Comparison of ENCODE assay signal across 15 mouse cellular contexts in genomic region chr7:19432475-19432874, GRCm38 (mm10). TPM values are rescaled to one million over a fixed set of nuclear protein-coding genes. Genes with fewer than 3 reads are reported as not detected.
DNase-seq lines count a peak whose midpoint lies in the region; ATAC-seq and TF ChIP-seq lines count a peak whose summit lies in the region.
"Had no signal": no experiment of that assay in that cellular context is flagged by ENCODE, and none has a peak within 500 bp of the region (broad histone marks: within the 10 kb centered on the region; RNA-seq: fewer than 3 reads in every experiment).

No protein-coding gene starts in this region.

- no peak for ATAC-seq in hindbrain, postnatal 0 days
- no peak for ATAC-seq in lung, postnatal 0 days
- 0 out of 2 replicates have a peak, but pooled peaks have one; percentile 30 for ATAC-seq in granulocyte monocyte progenitor cell, adult 5-6 weeks (replicated peaks; ENCODE audit: poor library complexity, severe bottlenecking)
- ATAC-seq: intestine, embryonic 15.5 days had no signal

- WGBS in hindbrain, postnatal 0 days: 98% methylated on average over 2 of the region's 2 CpGs
- WGBS in hindbrain, embryonic 10.5 days: 91% methylated on average over 2 of the region's 2 CpGs
- 90% methylated on average over 2 of the region's 2 CpGs for WGBS in lung, postnatal 0 days

- H3K27ac ChIP-seq in hindbrain, postnatal 0 days: no peak overlapping the region
- H3K27ac ChIP-seq in hindbrain, embryonic 10.5 days: no peak overlapping the region
- H3K27ac ChIP-seq in lung, postnatal 0 days (ENCODE audit: low read length): no peak overlapping the region
- H3K27ac ChIP-seq: intestine, embryonic 15.5 days had no signal

- TF ChIP-seq EP300 in lung, postnatal 0 days (IDR thresholded peaks at IDR 0.05): no peak

- no peaks in the 10 kb centered on the region for H3K27me3 ChIP-seq in hindbrain, postnatal 0 days (ENCODE audit: insufficient read depth, low read length)
- H3K27me3 ChIP-seq in hindbrain, embryonic 10.5 days (ENCODE audit: insufficient read depth, poor library complexity, severe bottlenecking): no peaks in the 10 kb centered on the region
- H3K27me3 ChIP-seq in lung, postnatal 0 days (replicated peaks; ENCODE audit: insufficient read depth, low read length): no peaks in the 10 kb centered on the region
- H3K27me3 ChIP-seq: intestine, embryonic 15.5 days had no signal

- H3K4me2 ChIP-seq in hindbrain, postnatal 0 days (ENCODE audit: low read depth, low read length): no peak overlapping the region
- H3K4me2 ChIP-seq in lung, postnatal 0 days (replicated peaks; ENCODE audit: low read depth, low read length): no peak overlapping the region
- H3K4me2 ChIP-seq: intestine, embryonic 15.5 days; midbrain, embryonic 11.5 days had no signal

- H3K4me3 ChIP-seq in hindbrain, postnatal 0 days (ENCODE audit: low read length): no peak overlapping the region
- no peak overlapping the region for H3K4me3 ChIP-seq in hindbrain, embryonic 10.5 days
- no peak overlapping the region for H3K4me3 ChIP-seq in lung, postnatal 0 days (ENCODE audit: low read depth, low read length)
- H3K4me3 ChIP-seq: intestine, embryonic 15.5 days had no signal

- H3K36me3 ChIP-seq in hindbrain, postnatal 0 days (ENCODE audit: insufficient read depth, low read length): peaks cover 80% of the 10 kb centered on the region
- peaks cover 100% of the 10 kb centered on the region for H3K36me3 ChIP-seq in hindbrain, embryonic 10.5 days
- peaks cover 76% of the 10 kb centered on the region for H3K36me3 ChIP-seq in lung, postnatal 0 days (ENCODE audit: insufficient read depth, low read length)

- no peaks in the 10 kb centered on the region for H3K4me1 ChIP-seq in hindbrain, postnatal 0 days (ENCODE audit: insufficient read depth, low read length)
- H3K4me1 ChIP-seq in hindbrain, embryonic 10.5 days (replicated peaks): peaks cover 4% of the 10 kb centered on the region; the same call in 1 of the 2 replicates
- no peaks in the 10 kb centered on the region for H3K4me1 ChIP-seq in lung, postnatal 0 days (ENCODE audit: insufficient read depth, low read depth, low read length)
- H3K4me1 ChIP-seq: intestine, embryonic 15.5 days had no signal

- H3K9me3 ChIP-seq in hindbrain, postnatal 0 days (ENCODE audit: low read length): no peaks in the 10 kb centered on the region
- peaks cover 13% of the 10 kb centered on the region; the same call in 1 of the 2 replicates for H3K9me3 ChIP-seq in hindbrain, embryonic 10.5 days
- no peaks in the 10 kb centered on the region for H3K9me3 ChIP-seq in lung, postnatal 0 days (ENCODE audit: low read length)
- H3K9me3 ChIP-seq: intestine, embryonic 15.5 days had no signal

- no peak overlapping the region for H3K9ac ChIP-seq in hindbrain, postnatal 0 days (replicated peaks; ENCODE audit: low read length)
- no peak overlapping the region for H3K9ac ChIP-seq in lung, postnatal 0 days (replicated peaks; ENCODE audit: low read depth)
- H3K9ac ChIP-seq: intestine, embryonic 15.5 days had no signal

- TF ChIP-seq CTCF in hindbrain, postnatal 0 days (IDR thresholded peaks at IDR 0.05; ENCODE audit: low read depth): peak; percentile 50
- TF ChIP-seq CTCF in lung, postnatal 0 days (IDR thresholded peaks at IDR 0.05): peak; percentile 53

- no peak for DNase-seq in hindbrain, postnatal 0 days (ENCODE audit: low spot score)
- no peak for DNase-seq in hindbrain, embryonic 10.5 days (ENCODE audit: low spot score)
- no peak for DNase-seq in lung, postnatal 0 days (ENCODE audit: low spot score)
- no peak for DNase-seq in lung, postnatal 4 days
- peak; percentile 56 for DNase-seq in ES-CJ7 (ENCODE audit: low read depth, low spot score)
- no peak for DNase-seq in ovary, postnatal 36 days (ENCODE audit: low spot score)
- DNase-seq: adrenal gland, postnatal 25 days; cerebellum, adult 11 months; embryo, embryonic 11 days; heart, adult 18-20 months had no signal

RNA-seq across cellular contexts. Expression of gene Mark4, which starts 26.1 kb away (rescaled TPM):
- total RNA-seq in hindbrain, postnatal 0 days (2014; rRNA removed): 60.3 and 60.5 TPM in 2 replicates
- 16.2 and 18.1 TPM in 2 replicates for polyA plus RNA-seq in hindbrain, postnatal 0 days (2015; fragmentation: Nextera tagmentation; extraction: Ambion mirVana)
- polyA plus RNA-seq in hindbrain, embryonic 10.5 days (2016; fragmentation: Nextera tagmentation; extraction: Ambion mirVana): 9.3 and 13.6 TPM in 2 replicates
- 7.4 and 7.9 TPM in 2 replicates for polyA plus RNA-seq in lung, postnatal 0 days (2015; fragmentation: Nextera tagmentation; extraction: Ambion mirVana)
- 9.1 and 10.8 TPM in 2 replicates for total RNA-seq in granulocyte monocyte progenitor cell, adult 5-6 weeks (2014; fragmentation: Nextera tagmentation)
- total RNA-seq in granulocyte monocyte progenitor cell, adult 5-6 weeks (2017): 2.5 and 3.8 TPM in 2 replicates

RNA-seq across cellular contexts. Expression of gene Ckm, which starts 27.9 kb away (rescaled TPM):
- 3.9 and 27.4 TPM in 2 replicates for total RNA-seq in hindbrain, postnatal 0 days (2014; rRNA removed)
- polyA plus RNA-seq in hindbrain, postnatal 0 days (2015; fragmentation: Nextera tagmentation; extraction: Ambion mirVana): 0.14 and 0.30 TPM in 2 replicates
- not detected in 2 replicates for polyA plus RNA-seq in hindbrain, embryonic 10.5 days (2016; fragmentation: Nextera tagmentation; extraction: Ambion mirVana)
- polyA plus RNA-seq in lung, postnatal 0 days (2015; fragmentation: Nextera tagmentation; extraction: Ambion mirVana): 34.0 and 42.4 TPM in 2 replicates
- total RNA-seq in granulocyte monocyte progenitor cell, adult 5-6 weeks (2014; fragmentation: Nextera tagmentation): 0.85 TPM in 1 of 2 replicates, not detected in the other
- total RNA-seq in granulocyte monocyte progenitor cell, adult 5-6 weeks (2017): 1.5 and 3.0 TPM in 2 replicates
- total RNA-seq: adrenal gland, postnatal 25 days; layer of hippocampus, adult 18-20 months; left cerebral cortex, postnatal 25 days had no signal
- polyA plus RNA-seq: midbrain, embryonic 11.5 days had no signal

RNA-seq across cellular contexts. Expression of gene Klc3, which starts 28.6 kb away (rescaled TPM):
- 2.3 and 2.9 TPM in 2 replicates for total RNA-seq in hindbrain, postnatal 0 days (2014; rRNA removed)
- polyA plus RNA-seq in hindbrain, postnatal 0 days (2015; fragmentation: Nextera tagmentation; extraction: Ambion mirVana): 1.7 and 2.7 TPM in 2 replicates
- 2.9 and 7.1 TPM in 2 replicates for polyA plus RNA-seq in hindbrain, embryonic 10.5 days (2016; fragmentation: Nextera tagmentation; extraction: Ambion mirVana)
- 28.1 and 31.4 TPM in 2 replicates for polyA plus RNA-seq in lung, postnatal 0 days (2015; fragmentation: Nextera tagmentation; extraction: Ambion mirVana)
- total RNA-seq in granulocyte monocyte progenitor cell, adult 5-6 weeks (2014; fragmentation: Nextera tagmentation): not detected in 2 replicates
- not detected in 2 replicates for total RNA-seq in granulocyte monocyte progenitor cell, adult 5-6 weeks (2017)

RNA-seq across cellular contexts. Expression of gene Exoc3l2, which starts 30.7 kb away (rescaled TPM):
- total RNA-seq in hindbrain, postnatal 0 days (2014; rRNA removed): 0.61 and 1.3 TPM in 2 replicates
- polyA plus RNA-seq in hindbrain, postnatal 0 days (2015; fragmentation: Nextera tagmentation; extraction: Ambion mirVana): 2.0 and 2.3 TPM in 2 replicates
- 0.39 and 0.80 TPM in 2 replicates for polyA plus RNA-seq in hindbrain, embryonic 10.5 days (2016; fragmentation: Nextera tagmentation; extraction: Ambion mirVana)
- 1.1 and 1.4 TPM in 2 replicates for polyA plus RNA-seq in lung, postnatal 0 days (2015; fragmentation: Nextera tagmentation; extraction: Ambion mirVana)
- total RNA-seq in granulocyte monocyte progenitor cell, adult 5-6 weeks (2014; fragmentation: Nextera tagmentation): 1.0 and 2.5 TPM in 2 replicates
- 0.95 TPM in 1 of 2 replicates, not detected in the other for total RNA-seq in granulocyte monocyte progenitor cell, adult 5-6 weeks (2017)

RNA-seq across cellular contexts. Expression of gene Ercc2, which starts 50.7 kb away (rescaled TPM):
- total RNA-seq in hindbrain, postnatal 0 days (2014; rRNA removed): 57.3 and 65.1 TPM in 2 replicates
- polyA plus RNA-seq in hindbrain, postnatal 0 days (2015; fragmentation: Nextera tagmentation; extraction: Ambion mirVana): 18.6 and 19.9 TPM in 2 replicates
- polyA plus RNA-seq in hindbrain, embryonic 10.5 days (2016; fragmentation: Nextera tagmentation; extraction: Ambion mirVana): 29.0 and 33.9 TPM in 2 replicates
- 8.9 and 9.4 TPM in 2 replicates for polyA plus RNA-seq in lung, postnatal 0 days (2015; fragmentation: Nextera tagmentation; extraction: Ambion mirVana)
- total RNA-seq in granulocyte monocyte progenitor cell, adult 5-6 weeks (2014; fragmentation: Nextera tagmentation): 10.7 and 26.9 TPM in 2 replicates
- total RNA-seq in granulocyte monocyte progenitor cell, adult 5-6 weeks (2017): 29.8 and 31.9 TPM in 2 replicates

Comparison
In these comparisons a context has a peak if more than half of its experiments do, and no peak if none do; other contexts are left out.
1. RNA of gene Ckm, which starts 27.9 kb away (polyA plus RNA-seq): 34.0 to 42.4 TPM in lung, postnatal 0 days; 0.14 to 0.30 TPM in hindbrain, postnatal 0 days and not detected in hindbrain, embryonic 10.5 days; every median in the first group is over 10 times any median in the second.